Mouse (Mus musculus) megakaryocyte-erythroid progenitor cell, adult 5-6 weeks (primary cell): ENCODE measurements around the gene 6430548M08Rik. TPM values are rescaled to one million over a fixed set of nuclear protein-coding genes. Genes with fewer than 3 reads are reported as not detected.

ENCODE experiments used
- ATAC-seq: replicated peaks from 2 replicates; pipeline ENCODE4 v1.8.0; 2016; ENCODE audit warnings: mild to moderate bottlenecking, inconsistent platforms; ENCODE audit not compliant: severe bottlenecking, poor library complexity, low FRiP score, low TSS enrichment
- total RNA-seq, 2 experiments: library from RNA; stranded (forward) in 1 of 2; stranded (reverse) in 1 of 2; fragments of 200-1000, 215-1000 nt in 1 of 2; fragments of >200 nt in 1 of 2; fragmentation: Nextera tagmentation in 1 of 2; gene quantifications; 2 replicates each; pipeline ENCODE4 v1.2.3; 2014 to 2017

Gene 6430548M08Rik
- total RNA-seq, 2 experiments from 2014 or later, result 0.56 TPM; not detected in 1

GRCm38 (mm10) chr8:120133169-120133568 is 19.2 kb downstream of the 6430548M08Rik start:
- no peak for ATAC-seq

- no peak for ATAC-seq
Measured at GRCm38 (mm10) chr8:120135687-120136086, 21.7 kb downstream of the 6430548M08Rik start.

DNA sequence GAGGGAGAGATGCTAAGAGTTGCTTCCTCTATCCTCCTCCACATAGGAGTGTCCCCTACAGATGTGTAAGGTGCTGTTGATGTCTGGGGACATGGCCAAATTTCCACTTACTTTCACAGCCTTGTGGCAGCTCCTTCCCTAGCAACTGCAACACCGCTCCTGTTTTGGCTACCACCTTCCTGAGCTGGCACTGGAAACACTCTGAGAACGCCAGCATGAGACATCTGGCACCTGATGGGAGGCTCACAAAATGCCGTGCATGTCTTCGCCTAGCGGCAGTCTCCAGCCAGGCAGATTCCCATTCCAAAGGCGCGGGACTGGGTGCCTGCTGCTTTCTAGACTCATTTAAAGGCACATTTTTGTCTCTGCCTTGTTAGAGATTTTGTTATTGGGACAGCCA is 22.7 kb downstream of the 6430548M08Rik start:
- ATAC-seq, result no peak

DNA sequence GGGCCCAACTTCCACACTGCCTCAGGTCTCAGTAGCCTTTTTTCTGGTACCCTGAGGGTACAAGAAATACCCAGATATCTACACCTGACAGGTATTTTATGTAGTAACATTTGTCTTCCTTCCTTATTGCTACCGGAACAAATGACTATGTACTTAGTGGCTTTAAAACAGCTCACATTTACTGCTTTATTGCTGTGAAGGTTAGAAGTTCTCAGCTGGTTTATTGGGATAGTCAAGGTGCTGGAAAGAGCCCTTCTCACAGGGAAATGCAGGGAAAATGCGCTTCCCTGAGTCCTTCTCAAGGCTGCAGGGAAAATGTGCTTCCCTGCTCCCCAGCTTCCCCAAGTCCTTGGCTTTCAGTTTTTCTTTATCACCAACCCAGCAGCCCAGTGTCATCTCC is 25.0 kb downstream of the 6430548M08Rik start:
- no peak for ATAC-seq

GRCm38 (mm10) chr8:120140769-120141168 is 26.8 kb downstream of the 6430548M08Rik start:
- no peak for ATAC-seq

DNA sequence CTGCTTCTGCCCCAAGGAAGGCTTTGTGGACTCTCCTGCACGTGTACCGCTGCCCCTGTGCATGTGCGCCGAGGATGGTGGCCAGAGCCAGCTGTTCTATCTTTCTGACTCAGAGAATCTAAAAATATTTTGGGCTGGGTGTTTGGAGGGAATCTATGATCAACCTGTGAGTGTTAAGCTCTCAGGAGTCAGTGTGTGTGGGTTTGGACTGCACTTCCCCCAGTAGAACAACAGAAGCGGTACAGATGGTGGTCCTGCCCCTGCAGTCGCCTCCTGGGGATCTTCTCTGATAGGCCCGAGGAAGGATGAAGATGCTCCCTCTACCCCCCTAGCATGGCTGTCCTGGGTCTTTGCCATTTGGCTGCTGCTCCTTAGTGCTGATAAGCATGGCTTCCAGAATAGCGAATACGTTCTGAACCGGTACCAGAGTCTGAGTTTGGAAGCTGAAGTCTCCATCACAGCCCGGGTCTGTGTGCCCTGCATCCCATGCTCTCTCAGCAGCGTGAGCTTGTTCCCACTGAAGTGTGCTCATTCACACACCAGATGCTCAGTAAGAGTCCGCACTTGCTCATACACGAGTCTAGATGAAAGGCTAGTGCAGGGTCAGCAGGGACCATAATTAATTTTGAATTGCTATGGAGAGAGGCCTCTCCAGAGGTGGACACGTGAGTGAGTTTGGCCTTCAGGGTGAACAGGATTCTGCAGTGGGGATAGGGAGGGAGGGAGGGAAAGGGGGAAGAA is 30.1 kb downstream of the 6430548M08Rik start:
- ATAC-seq, result no peak

- no peak for ATAC-seq
Measured at GRCm38 (mm10) chr8:120144652-120145301, 30.8 kb downstream of the 6430548M08Rik start.

DNA sequence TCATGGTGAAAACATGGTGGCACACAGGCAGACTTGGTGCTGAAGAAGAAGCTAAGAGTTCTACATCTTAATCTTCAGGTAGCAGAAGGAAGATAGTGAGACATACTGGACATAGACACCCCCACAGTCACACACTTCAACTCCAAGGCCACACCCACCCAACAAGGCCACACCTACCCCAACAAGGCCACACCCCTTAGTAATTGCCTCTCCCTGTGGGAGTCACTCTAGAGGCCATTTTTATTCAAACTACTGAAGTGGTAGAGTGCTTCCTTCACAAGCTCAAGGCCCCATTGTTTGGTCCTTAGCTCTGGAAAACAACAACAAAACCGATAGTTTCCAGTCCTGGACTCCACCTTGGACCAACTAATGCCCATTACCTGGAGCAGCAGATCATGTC is 32.1 kb downstream of the 6430548M08Rik start:
- no peak for ATAC-seq

- no peak for ATAC-seq
Measured at GRCm38 (mm10) chr8:120150028-120150427, 36.1 kb downstream of the 6430548M08Rik start.

- ATAC-seq, result no peak
Measured at GRCm38 (mm10) chr8:120151151-120151550, 37.2 kb downstream of the 6430548M08Rik start.

GRCm38 (mm10) chr8:120152636-120153035 is 38.7 kb downstream of the 6430548M08Rik start:
- no peak for ATAC-seq

DNA sequence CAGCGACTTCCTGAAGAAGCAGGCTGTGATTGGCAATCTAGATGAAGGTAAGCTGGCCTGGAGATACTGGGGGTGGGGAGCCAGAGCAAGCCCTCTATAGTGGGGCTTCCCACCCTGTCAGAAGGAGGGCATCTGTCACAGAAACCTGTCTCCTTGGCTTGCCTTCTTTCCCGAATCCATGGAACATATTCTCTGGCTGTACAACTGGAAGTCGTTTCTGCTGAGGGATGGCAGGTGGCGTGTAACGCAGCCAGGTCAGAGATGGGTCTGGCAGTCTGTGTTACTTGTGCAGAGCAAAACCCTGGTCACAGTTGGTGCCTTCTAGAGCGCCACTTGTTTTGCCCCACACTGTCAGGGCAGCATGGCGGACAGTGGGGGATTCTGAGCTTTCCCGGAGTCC is 46.4 kb downstream of the 6430548M08Rik start:
- ATAC-seq, result no peak

GRCm38 (mm10) chr8:120161658-120162403 is 47.9 kb downstream of the 6430548M08Rik start:
- no peak for ATAC-seq

DNA sequence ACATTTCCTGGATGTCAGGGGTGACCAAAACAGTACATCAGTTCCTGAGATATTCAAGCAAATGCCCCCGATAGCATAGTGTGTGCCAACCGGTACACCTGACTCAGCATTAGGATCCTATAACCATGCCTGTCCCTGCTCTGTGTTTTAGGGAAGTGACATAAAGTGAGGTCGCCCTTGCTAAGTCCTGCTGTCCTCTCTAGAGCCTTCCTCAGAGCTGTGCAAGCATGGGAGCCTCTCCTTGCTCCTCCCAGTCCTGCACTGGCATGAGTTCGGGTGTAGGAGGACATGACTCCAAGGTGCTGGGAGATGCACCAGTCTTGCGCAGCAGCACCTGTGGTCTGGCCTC is 48.4 kb downstream of the 6430548M08Rik start:
- no peak for ATAC-seq

DNA sequence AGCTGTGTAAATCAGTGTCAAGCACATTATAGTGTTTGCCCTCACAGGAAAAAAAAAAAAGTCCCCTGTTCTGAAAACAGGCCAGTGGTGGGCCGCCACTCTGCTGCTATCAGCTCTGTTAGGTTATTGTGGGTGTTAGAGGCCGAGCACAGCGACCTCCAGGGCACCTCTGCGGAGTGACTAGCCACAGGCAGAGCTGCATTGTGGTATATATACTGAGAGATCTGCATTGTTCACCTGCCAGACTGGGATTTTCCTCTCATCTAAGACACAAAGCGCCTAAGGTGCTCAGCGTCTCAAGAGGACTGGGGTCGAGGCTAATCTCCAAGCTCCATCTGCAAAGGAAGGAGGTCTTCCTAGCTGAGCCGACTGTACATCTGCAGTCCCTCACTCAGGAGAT is 49.4 kb downstream of the 6430548M08Rik start:
- no peak for ATAC-seq

DNA sequence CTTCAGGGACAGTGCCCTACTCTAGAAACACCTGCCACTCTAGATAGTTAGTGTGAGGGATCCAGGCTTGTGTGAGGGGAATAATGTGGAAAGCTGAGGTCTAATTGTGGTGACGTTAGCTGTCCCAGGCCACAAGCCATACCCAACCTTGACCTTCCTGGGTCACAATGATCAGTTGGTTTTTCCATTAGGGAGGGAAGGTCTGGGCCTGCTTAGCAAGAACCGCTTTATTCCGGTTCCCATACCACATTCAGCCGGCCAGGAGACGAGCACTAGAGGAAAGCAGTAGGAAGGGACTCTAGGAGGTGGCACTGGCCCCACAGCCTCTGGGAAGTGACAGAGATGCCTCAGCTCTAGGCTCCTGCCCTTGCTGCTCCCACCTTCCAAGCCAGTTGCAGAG is 50.1 kb downstream of the 6430548M08Rik start:
- ATAC-seq, result no peak

DNA sequence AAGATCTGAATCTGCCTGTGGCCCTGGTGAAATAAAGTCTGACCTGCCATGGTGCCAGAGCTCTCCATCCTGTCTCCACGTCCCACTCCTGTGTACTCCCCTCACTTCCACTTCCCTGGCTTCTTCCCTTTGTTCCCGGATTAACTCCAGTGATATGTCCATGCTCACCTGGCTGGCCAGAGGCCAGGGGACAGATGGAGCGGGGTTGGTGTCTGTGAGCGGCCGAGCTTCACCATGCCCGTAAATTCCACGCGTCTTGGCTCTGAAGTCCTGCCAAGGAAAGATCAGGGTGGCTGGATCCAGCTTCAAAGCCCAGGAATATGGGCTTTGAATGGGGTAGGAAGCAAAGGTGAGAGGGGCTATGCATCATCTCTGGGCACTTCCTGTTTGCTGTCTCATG is 53.2 kb downstream of the 6430548M08Rik start:
- ATAC-seq, result no peak

- no peak for ATAC-seq
Measured at GRCm38 (mm10) chr8:120167821-120168220, 53.9 kb downstream of the 6430548M08Rik start.

- ATAC-seq, result no peak
Measured at GRCm38 (mm10) chr8:120169119-120169518, 55.2 kb downstream of the 6430548M08Rik start.

DNA sequence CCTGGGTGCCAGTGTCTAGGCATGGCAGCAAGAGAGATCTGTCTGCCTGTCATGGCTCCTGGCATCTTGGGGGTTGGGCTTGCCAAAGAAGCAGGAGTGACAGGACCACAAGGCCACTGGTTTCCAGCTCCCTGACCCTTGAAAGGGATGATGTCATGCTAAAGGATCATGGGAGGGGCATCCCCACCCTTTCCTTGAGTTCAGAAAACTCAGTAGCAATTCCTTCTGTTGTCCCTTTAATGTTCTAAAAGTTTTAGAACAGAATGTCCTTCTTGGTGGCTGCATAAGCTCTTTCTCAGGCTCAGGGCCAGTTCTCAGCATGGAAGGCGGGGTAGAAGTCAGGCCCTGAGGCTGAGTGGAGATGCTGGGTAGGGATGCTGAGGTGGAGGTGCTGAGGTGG is 59.2 kb downstream of the 6430548M08Rik start:
- no peak for ATAC-seq

- no peak for ATAC-seq
Measured at GRCm38 (mm10) chr8:120174606-120175005, 60.7 kb downstream of the 6430548M08Rik start.
